Mouse (Mus musculus) E14TG2a.4 (cell line): ENCODE measurements at regions not wholly inside any gene's neighbourhood (a gene's known extent, or its start where the extent isn't known, plus 50 kb on each side); places are given as distances from the start of the nearest gene placed in this dataset.

Experiments
- H3K27me3 ChIP-seq: 2 replicates; pipeline ENCODE4 v1.6.1; 2014; ENCODE audit warnings: low read length, control low read depth; ENCODE audit not compliant: insufficient read depth
- H3K36me3 ChIP-seq: 2 replicates; pipeline ENCODE4 v1.6.1; 2014; ENCODE audit warnings: low read length, control low read depth; ENCODE audit not compliant: insufficient read depth
- H3K4me1 ChIP-seq: replicated peaks from 2 replicates; pipeline ENCODE4 v1.6.1; 2014; ENCODE audit warnings: low read depth, low read length, control low read depth
- H3K4me3 ChIP-seq: replicated peaks from 2 replicates; pipeline ENCODE4 v1.5.1; 2014; ENCODE audit warnings: mild to moderate bottlenecking, low read length
- H3K9me3 ChIP-seq: 2 replicates; pipeline ENCODE4 v1.6.1; 2014; ENCODE audit warnings: low read length, control low read depth
- CTCF ChIP-seq: conservative IDR thresholded peaks from 2 replicates; pipeline ENCODE4 v1.5.1; 2014; ENCODE audit warnings: low read length
- NANOG ChIP-seq: IDR thresholded peaks from 2 replicates; pipeline ENCODE4 v1.6.1; 2014; ENCODE audit warnings: borderline replicate concordance, low read length, mixed read lengths
- POU5F1 ChIP-seq: IDR thresholded peaks from 2 replicates; pipeline ENCODE4 v1.6.1; 2014; ENCODE audit warnings: low read length, borderline replicate concordance

DNA sequence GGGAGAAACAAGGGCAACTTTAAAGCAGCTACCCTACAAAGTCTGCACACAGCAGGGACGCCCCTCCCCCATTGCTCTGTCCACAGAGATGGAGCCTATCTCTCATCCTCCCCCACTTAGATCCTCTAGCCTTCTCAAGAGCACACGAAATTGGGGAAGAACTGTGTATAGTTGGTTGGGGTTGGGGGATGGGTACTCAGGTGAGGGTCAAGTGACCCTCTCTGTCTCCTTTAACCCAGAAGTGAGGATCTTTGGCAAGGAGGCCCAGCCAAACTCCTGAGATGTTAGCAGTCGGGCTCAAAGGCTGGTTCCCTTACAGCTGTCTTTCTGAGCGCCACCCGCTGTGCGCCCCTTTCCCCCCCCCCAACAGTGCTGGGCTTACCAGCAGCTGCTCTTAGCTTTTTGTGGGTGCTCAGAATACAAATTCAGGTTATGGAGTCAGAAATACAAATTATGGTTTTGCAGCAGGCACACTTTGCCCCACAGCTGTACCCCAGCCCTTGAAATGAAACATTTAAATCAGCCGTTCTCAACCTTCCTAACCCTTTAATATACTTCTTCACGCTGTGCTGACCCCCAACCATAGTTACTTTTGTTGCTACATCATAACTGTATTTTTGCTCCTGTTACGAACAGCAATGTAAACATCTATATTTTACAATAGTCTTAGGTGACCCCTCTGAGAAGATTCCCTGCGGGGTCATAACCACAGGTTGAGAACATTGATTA, 50.1 kb upstream of the Smndc1 start:
- H3K9me3 ChIP-seq: no peaks in the 10 kb centered on the region
- H3K27me3 ChIP-seq: peaks cover 8% of the 10 kb centered on the region
- TF ChIP-seq NANOG (no peak), POU5F1 (no peak), CTCF (no peak)
- H3K4me3 ChIP-seq: no peak overlapping the region
- H3K36me3 ChIP-seq: no peaks in the 10 kb centered on the region
- peaks cover 83% of the 10 kb centered on the region for H3K4me1 ChIP-seq
